ENCODE assay signal across 33 mouse cellular contexts in the genomic region with DNA sequence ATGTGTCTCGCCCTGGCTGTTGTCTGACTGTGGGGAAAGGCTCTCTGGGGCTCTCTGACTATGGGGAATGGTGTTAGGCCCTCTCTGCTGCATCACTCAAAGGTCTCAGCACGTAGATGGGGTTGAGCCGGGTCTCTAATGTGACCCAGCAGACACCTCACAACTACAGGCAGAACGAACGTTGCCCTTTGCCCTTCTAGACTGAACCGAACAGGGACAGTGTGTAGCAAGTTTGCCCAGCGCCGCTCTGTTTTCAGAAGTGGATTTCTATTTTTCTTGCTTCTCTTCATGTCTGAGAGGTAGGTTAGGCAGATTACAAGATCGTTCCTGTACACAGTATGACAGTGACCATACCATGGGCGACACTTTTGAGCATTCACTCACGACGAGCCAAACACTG. TPM values are rescaled to one million over a fixed set of nuclear protein-coding genes. Genes with fewer than 3 reads are reported as not detected.
"Had no signal": no experiment of that assay in that cellular context is flagged by ENCODE, and none has a peak within 500 bp of the region (broad histone marks: within the 10 kb centered on the region; RNA-seq: fewer than 3 reads in every experiment).

No protein-coding gene starts in this region.

- H3K9me3 ChIP-seq: heart, embryonic 10.5 days; heart, embryonic 12.5 days; hindbrain, embryonic 10.5 days; hindbrain, embryonic 12.5 days; intestine, embryonic 15.5 days; kidney, embryonic 15.5 days; limb, embryonic 10.5 days; limb, embryonic 12.5 days had no signal

- H3K9ac ChIP-seq: heart, embryonic 12.5 days; hindbrain, embryonic 12.5 days; hindbrain, embryonic 14.5 days; intestine, embryonic 15.5 days; kidney, embryonic 15.5 days; limb, embryonic 12.5 days; liver, embryonic 14.5 days had no signal

- H3K27ac ChIP-seq: gastrocnemius, adult 2 months; heart, embryonic 10.5 days; hindbrain, embryonic 10.5 days; hindbrain, embryonic 12.5 days; hindbrain, embryonic 14.5 days; intestine, embryonic 15.5 days; kidney, embryonic 15.5 days; kidney, postnatal 0 days; layer of hippocampus, adult 2 months; left cerebral cortex, adult 2 months; limb, embryonic 10.5 days; limb, embryonic 12.5 days; liver, embryonic 14.5 days had no signal

- H3K4me3 ChIP-seq: gastrocnemius, adult 2 months; heart, embryonic 10.5 days; heart, embryonic 12.5 days; hindbrain, embryonic 10.5 days; hindbrain, embryonic 12.5 days; intestine, embryonic 15.5 days; kidney, embryonic 15.5 days; layer of hippocampus, adult 2 months; left cerebral cortex, adult 2 months; limb, embryonic 10.5 days; limb, embryonic 12.5 days had no signal

- H3K4me1 ChIP-seq: limb, embryonic 12.5 days had no signal

- DNase-seq: gastrocnemius, adult 2 months; gastrocnemius, postnatal 10 days; gastrocnemius, postnatal 25 days; heart, adult 18-20 months; heart, postnatal 10 days; heart, postnatal 4 days; kidney, adult 18-20 months; kidney, postnatal 4 days; liver had no signal

- H3K4me2 ChIP-seq: heart, embryonic 12.5 days; hindbrain, embryonic 12.5 days; hindbrain, embryonic 14.5 days; intestine, embryonic 15.5 days; kidney, embryonic 15.5 days; limb, embryonic 12.5 days had no signal

- H3K27me3 ChIP-seq: heart, embryonic 12.5 days; hindbrain, embryonic 12.5 days; intestine, embryonic 15.5 days; kidney, embryonic 15.5 days; limb, embryonic 12.5 days had no signal

- ATAC-seq: hindbrain, embryonic 16.5 days; inflammation-experienced regulatory T-cells, adult 6 months; intestine, embryonic 15.5 days; intestine, postnatal 0 days had no signal

RNA-seq across cellular contexts. Expression of a gene that starts 12.6 kb away (rescaled TPM):
- total RNA-seq: granulocyte monocyte progenitor cell, adult 5-6 weeks; heart, adult 18-20 months; heart, adult 8-10 months had no signal
- polyA plus RNA-seq: heart, embryonic 10.5 days; heart, embryonic 12.5 days; heart, embryonic 14.5 days; heart, embryonic 16.5 days; inflammation-experienced regulatory T-cells, adult 6 months; limb, embryonic 10.5 days; liver, embryonic 14.5 days; liver, embryonic 16.5 days had no signal

RNA-seq across cellular contexts. Expression of a gene that starts 24.6 kb away (rescaled TPM):
- total RNA-seq: gastrocnemius, adult 2 months; gastrocnemius, postnatal 10 days; gastrocnemius, postnatal 4 days; granulocyte monocyte progenitor cell, adult 5-6 weeks; heart, adult 18-20 months; heart, adult 8-10 months; heart, postnatal 10 days; heart, postnatal 25 days; heart, postnatal 4 days; layer of hippocampus, postnatal 10 days had no signal
- polyA plus RNA-seq: heart, embryonic 10.5 days; heart, embryonic 12.5 days; hindbrain, embryonic 14.5 days; inflammation-experienced regulatory T-cells, adult 6 months; intestine, embryonic 15.5 days; kidney, embryonic 15.5 days; limb, embryonic 10.5 days; limb, embryonic 12.5 days; liver, embryonic 14.5 days; liver, embryonic 16.5 days had no signal
